Mouse (Mus musculus) hindbrain, embryonic 15.5 days (tissue): ENCODE measurements around the gene Stard10. TPM values are rescaled to one million over a fixed set of nuclear protein-coding genes. Genes with fewer than 3 reads are reported as not detected.

Experiments used
- ATAC-seq: fragments of 200-750 bp; cut with Nextera tagmentation; 2 replicates; pipeline ENCODE4 v1.8.0; 2017; ENCODE audit warnings: low read depth, moderate number of reproducible peaks, moderate TSS enrichment; ENCODE audit not compliant: low FRiP score
- H3K27ac ChIP-seq: fragments of 300-500 bp; sonication (generic); replicated peaks from 2 replicates; pipeline ENCODE4 v1.5.1; 2015; ENCODE audit warnings: mild to moderate bottlenecking, inconsistent platforms
- H3K27me3 ChIP-seq: fragments of 300-500 bp; sonication (generic); 2 replicates; pipeline ENCODE4 v1.6.1; 2015; ENCODE audit warnings: control low read depth, inconsistent platforms
- H3K36me3 ChIP-seq: fragments of 300-500 bp; sonication (generic); 2 replicates; pipeline ENCODE4 v1.6.1; 2015; ENCODE audit warnings: control low read depth, inconsistent platforms
- H3K4me1 ChIP-seq: fragments of 300-500 bp; sonication (generic); replicated peaks from 2 replicates; pipeline ENCODE4 v1.6.1; 2015; ENCODE audit warnings: control low read depth, inconsistent platforms
- H3K4me2 ChIP-seq: fragments of 300-500 bp; sonication (generic); 2 replicates; pipeline ENCODE4 v1.6.1; 2015; ENCODE audit warnings: moderate library complexity, mild to moderate bottlenecking, inconsistent platforms
- H3K4me3 ChIP-seq: fragments of 300-500 bp; sonication (generic); 2 replicates; pipeline ENCODE4 v1.5.1; 2015; ENCODE audit warnings: mild to moderate bottlenecking, inconsistent platforms
- H3K9ac ChIP-seq: fragments of 300-500 bp; sonication (generic); 2 replicates; pipeline ENCODE4 v1.6.1; 2015; ENCODE audit warnings: inconsistent platforms
- H3K9me3 ChIP-seq: fragments of 300-500 bp; sonication (generic); 2 replicates; pipeline ENCODE4 v1.6.1; 2016; ENCODE audit warnings: control low read depth, inconsistent platforms
- WGBS: fragments of 180-500 bp; shearing (Covaris S2); methylation state at CpG from one replicate; pipeline ENCODE4 v1.1.7; 2015; 5-methylcytosine and 5-hydroxymethylcytosine counted together
- polyA plus RNA-seq: library from polyadenylated mRNA; unstranded; fragments of >200 nt; fragmentation: Nextera tagmentation; extraction: Ambion mirVana; gene quantifications from 2 replicates; pipeline ENCODE4 v1.2.1, GENCODE M21; 2015

The Stard10 gene
- polyA plus RNA-seq, 1 experiment from 2014 or later = 11.8 TPM

- Histone ChIP-seq H3K9ac (peak overlapping the region; percentile 55; the same call in 1 of the 2 replicates), H3K4me3 (peak overlapping the region; percentile 59), H3K4me1 (no peaks in the 10 kb centered on the region), H3K9me3 (no peaks in the 10 kb centered on the region), H3K27me3 (no peaks in the 10 kb centered on the region), H3K4me2 (peak overlapping the region; percentile 59), H3K36me3 (no peaks in the 10 kb centered on the region), H3K27ac (peak overlapping the region; percentile 89)
- ATAC-seq = no peak
- 34% methylated on average over 5 of the region's 5 CpGs for WGBS
Measured at GRCm38 (mm10) chr7:101309985-101310326, 6.9 kb upstream of the Stard10 start.

GRCm38 (mm10) chr7:101310327-101311028, 6.4 kb upstream of the Stard10 start:
- Histone ChIP-seq H3K4me1 (no peaks in the 10 kb centered on the region), H3K36me3 (no peaks in the 10 kb centered on the region), H3K27ac (peak overlapping the region; percentile 89), H3K9me3 (no peaks in the 10 kb centered on the region), H3K4me3 (peak overlapping the region; percentile 59), H3K27me3 (no peaks in the 10 kb centered on the region), H3K4me2 (peak overlapping the region; percentile 59), H3K9ac (peak overlapping the region; percentile 55)
- under 1% methylated on average over 43 of the region's 43 CpGs for WGBS
- peak; percentile 94 for ATAC-seq

GRCm38 (mm10) chr7:101311061-101311460, 5.8 kb upstream of the Stard10 start:
- Histone ChIP-seq H3K9me3 (no peaks in the 10 kb centered on the region), H3K27me3 (no peaks in the 10 kb centered on the region), H3K27ac (peak overlapping the region; percentile 89), H3K4me3 (peak overlapping the region; percentile 59), H3K36me3 (no peaks in the 10 kb centered on the region), H3K4me2 (peak overlapping the region; percentile 59), H3K4me1 (no peaks in the 10 kb centered on the region), H3K9ac (peak overlapping the region; percentile 55; the same call in 1 of the 2 replicates)
- no peak for ATAC-seq
- 33% methylated on average over 2 of the region's 2 CpGs for WGBS

- no peak overlapping the region for H3K9ac ChIP-seq
- WGBS = 74% methylated on average over 3 of the region's 3 CpGs
- H3K4me1 ChIP-seq = no peaks in the 10 kb centered on the region
- no peak overlapping the region for H3K27ac ChIP-seq
- no peak for ATAC-seq
- no peaks in the 10 kb centered on the region for H3K36me3 ChIP-seq
- no peak overlapping the region for H3K4me2 ChIP-seq
- no peak overlapping the region for H3K4me3 ChIP-seq
- no peaks in the 10 kb centered on the region for H3K27me3 ChIP-seq
- no peaks in the 10 kb centered on the region for H3K9me3 ChIP-seq
Measured at GRCm38 (mm10) chr7:101313033-101313432, 3.9 kb upstream of the Stard10 start.

- Histone ChIP-seq H3K4me1 (no peaks in the 10 kb centered on the region), H3K9me3 (no peaks in the 10 kb centered on the region), H3K27me3 (peaks cover under 1% of the 10 kb centered on the region; the same call in 1 of the 2 replicates), H3K36me3 (no peaks in the 10 kb centered on the region), H3K4me2 (no peak overlapping the region), H3K4me3 (no peak overlapping the region), H3K27ac (no peak overlapping the region), H3K9ac (no peak overlapping the region)
- ATAC-seq = no peak
- WGBS = 78% methylated on average over 5 of the region's 5 CpGs
Measured at GRCm38 (mm10) chr7:101314396-101314795, 2.5 kb upstream of the Stard10 start.

GRCm38 (mm10) chr7:101315699-101316098, 1.2 kb upstream of the Stard10 start:
- H3K9ac ChIP-seq = no peak overlapping the region
- no peak overlapping the region for H3K27ac ChIP-seq
- H3K4me1 ChIP-seq = peaks cover 7% of the 10 kb centered on the region
- H3K9me3 ChIP-seq = no peaks in the 10 kb centered on the region
- H3K27me3 ChIP-seq = peaks cover 5% of the 10 kb centered on the region; the same call in 1 of the 2 replicates
- no peak overlapping the region for H3K4me3 ChIP-seq
- H3K4me2 ChIP-seq = no peak overlapping the region
- ATAC-seq = no peak
- no peaks in the 10 kb centered on the region for H3K36me3 ChIP-seq

- 67% methylated on average over 6 of the region's 6 CpGs for WGBS
Measured at GRCm38 (mm10) chr7:101316591-101317001, 290 bp upstream of the Stard10 start.

GRCm38 (mm10) chr7:101318848-101319247, 2.0 kb downstream of the Stard10 start:
- H3K4me1 ChIP-seq = peaks cover 23% of the 10 kb centered on the region
- peaks cover 10% of the 10 kb centered on the region for H3K27me3 ChIP-seq
- H3K36me3 ChIP-seq = no peaks in the 10 kb centered on the region
- H3K4me2 ChIP-seq = no peak overlapping the region
- WGBS = 72% methylated on average over 4 of the region's 4 CpGs
- no peak overlapping the region for H3K9ac ChIP-seq
- no peak for ATAC-seq
- no peak overlapping the region for H3K27ac ChIP-seq
- no peak overlapping the region for H3K4me3 ChIP-seq
- H3K9me3 ChIP-seq = no peaks in the 10 kb centered on the region

More at GRCm38 (mm10) chr7:101316591-101317001, 290 bp upstream of the Stard10 start:
- no peak overlapping the region for H3K27ac ChIP-seq
- H3K4me1 ChIP-seq = peaks cover 11% of the 10 kb centered on the region
- no peak overlapping the region for H3K4me2 ChIP-seq
- no peak overlapping the region for H3K4me3 ChIP-seq
- ATAC-seq = no peak
- H3K27me3 ChIP-seq = peaks cover 5% of the 10 kb centered on the region; the same call in 1 of the 2 replicates
- H3K9me3 ChIP-seq = no peaks in the 10 kb centered on the region
- no peak overlapping the region for H3K9ac ChIP-seq
- no peaks in the 10 kb centered on the region for H3K36me3 ChIP-seq

- H3K4me2 ChIP-seq = no peak overlapping the region
- H3K27ac ChIP-seq = no peak overlapping the region
- no peaks in the 10 kb centered on the region for H3K9me3 ChIP-seq
- no peak overlapping the region for H3K9ac ChIP-seq
- H3K27me3 ChIP-seq = peaks cover 10% of the 10 kb centered on the region
- H3K4me3 ChIP-seq = no peak overlapping the region
- ATAC-seq = no peak
- WGBS = 93% methylated on average over 1 of the region's 1 CpGs
- H3K36me3 ChIP-seq = no peaks in the 10 kb centered on the region
- peaks cover 23% of the 10 kb centered on the region for H3K4me1 ChIP-seq
Measured at GRCm38 (mm10) chr7:101319796-101320195, 2.9 kb downstream of the Stard10 start.

GRCm38 (mm10) chr7:101320399-101321217, 3.7 kb downstream of the Stard10 start:
- Histone ChIP-seq H3K4me1 (peaks cover 23% of the 10 kb centered on the region), H3K27ac (no peak overlapping the region), H3K4me2 (peak overlapping the region; percentile 98), H3K4me3 (peak overlapping the region; percentile 68), H3K36me3 (no peaks in the 10 kb centered on the region), H3K27me3 (peaks cover 10% of the 10 kb centered on the region), H3K9me3 (no peaks in the 10 kb centered on the region), H3K9ac (peak overlapping the region; percentile 68)
- WGBS = 7% methylated on average over 27 of the region's 37 CpGs
- peak; percentile 75 for ATAC-seq

- peaks cover 10% of the 10 kb centered on the region for H3K27me3 ChIP-seq
- WGBS = under 1% methylated on average over 45 of the region's 61 CpGs
- peaks cover 23% of the 10 kb centered on the region for H3K4me1 ChIP-seq
- peak overlapping the region; percentile 98 for H3K4me2 ChIP-seq
- H3K9me3 ChIP-seq = no peaks in the 10 kb centered on the region
- no peaks in the 10 kb centered on the region for H3K36me3 ChIP-seq
- peak overlapping the region; percentile 68 for H3K4me3 ChIP-seq
- H3K27ac ChIP-seq = no peak overlapping the region
- ATAC-seq = peak; percentile 71
- peak overlapping the region; percentile 68 for H3K9ac ChIP-seq
Measured at GRCm38 (mm10) chr7:101321218-101321827, 4.4 kb downstream of the Stard10 start.

- Histone ChIP-seq H3K36me3 (no peaks in the 10 kb centered on the region), H3K4me3 (no peak overlapping the region), H3K4me1 (peaks cover 23% of the 10 kb centered on the region), H3K4me2 (peak overlapping the region; percentile 19; the same call in 1 of the 2 replicates), H3K9ac (no peak overlapping the region), H3K27ac (no peak overlapping the region), H3K27me3 (peaks cover 10% of the 10 kb centered on the region), H3K9me3 (no peaks in the 10 kb centered on the region)
- ATAC-seq = no peak
- 59% methylated on average over 4 of the region's 4 CpGs for WGBS
Measured at GRCm38 (mm10) chr7:101323141-101323594, 6.3 kb downstream of the Stard10 start.
